Mouse (Mus musculus) forebrain, embryonic 11.5 days (tissue): ENCODE measurements around the gene Cep112. TPM values are rescaled to one million over a fixed set of nuclear protein-coding genes. Genes with fewer than 3 reads are reported as not detected.

ENCODE experiments used
- ATAC-seq: fragments of 200-750 bp; cut with Nextera tagmentation; replicated peaks from 2 replicates; pipeline ENCODE4 v1.8.0; 2017; ENCODE audit warnings: moderate TSS enrichment; ENCODE audit not compliant: low FRiP score
- DNase-seq: peaks from one replicate; pipeline ENCODE4 v3.0.0-alpha.2; 2017; ENCODE audit warnings: low spot score
- H3K27ac ChIP-seq: fragments of 300-500 bp; sonication (generic); 2 replicates; pipeline ENCODE4 v1.5.1; 2014; ENCODE audit warnings: low read depth, low read length
- H3K27me3 ChIP-seq: fragments of 300-500 bp; sonication (generic); 2 replicates; pipeline ENCODE4 v1.6.1; 2014; ENCODE audit warnings: mild to moderate bottlenecking, low read length, mixed read lengths; ENCODE audit not compliant: control insufficient read depth, insufficient read depth
- H3K36me3 ChIP-seq: fragments of 300-500 bp; sonication (generic); 2 replicates; pipeline ENCODE4 v1.6.1; 2014; ENCODE audit warnings: mild to moderate bottlenecking, low read length, moderate library complexity, mixed read lengths; ENCODE audit not compliant: control insufficient read depth, insufficient read depth
- H3K4me1 ChIP-seq: fragments of 300-500 bp; sonication (generic); replicated peaks from 2 replicates; pipeline ENCODE4 v1.6.1; 2014; ENCODE audit warnings: low read length, mixed read lengths; ENCODE audit not compliant: control insufficient read depth, insufficient read depth
- H3K4me2 ChIP-seq: fragments of 300-500 bp; sonication (generic); 2 replicates; pipeline ENCODE4 v1.6.1; 2014; ENCODE audit warnings: low read depth, mild to moderate bottlenecking, low read length, moderate library complexity, mixed read lengths; ENCODE audit not compliant: severe bottlenecking
- H3K4me3 ChIP-seq: fragments of 300-500 bp; sonication (generic); 2 replicates; pipeline ENCODE4 v1.5.1; 2014; ENCODE audit warnings: low read depth, low read length
- H3K9ac ChIP-seq: fragments of 300-500 bp; sonication (generic); 2 replicates; pipeline ENCODE4 v1.6.1; 2014; ENCODE audit warnings: low read length
- H3K9me3 ChIP-seq: fragments of 300-500 bp; sonication (generic); 2 replicates; pipeline ENCODE4 v1.6.1; 2016; ENCODE audit warnings: low read length, mixed read lengths; ENCODE audit not compliant: control insufficient read depth
- WGBS: fragments of 180-500 bp; shearing (Covaris S2); extraction: QIAGEN DNeasy Blood & Tissue Kit; methylation state at CpG from one replicate; pipeline ENCODE4 v1.1.7; 2014; 5-methylcytosine and 5-hydroxymethylcytosine counted together
- polyA plus RNA-seq: library from polyadenylated mRNA; unstranded; fragments of >200 nt; fragmentation: Nextera tagmentation; extraction: Ambion mirVana; gene quantifications from 2 replicates; pipeline ENCODE4 v1.2.1, GENCODE M21; 2014

Cep112 gene
- polyA plus RNA-seq = 15.2 and 16.9 TPM in 2 replicates

DNA sequence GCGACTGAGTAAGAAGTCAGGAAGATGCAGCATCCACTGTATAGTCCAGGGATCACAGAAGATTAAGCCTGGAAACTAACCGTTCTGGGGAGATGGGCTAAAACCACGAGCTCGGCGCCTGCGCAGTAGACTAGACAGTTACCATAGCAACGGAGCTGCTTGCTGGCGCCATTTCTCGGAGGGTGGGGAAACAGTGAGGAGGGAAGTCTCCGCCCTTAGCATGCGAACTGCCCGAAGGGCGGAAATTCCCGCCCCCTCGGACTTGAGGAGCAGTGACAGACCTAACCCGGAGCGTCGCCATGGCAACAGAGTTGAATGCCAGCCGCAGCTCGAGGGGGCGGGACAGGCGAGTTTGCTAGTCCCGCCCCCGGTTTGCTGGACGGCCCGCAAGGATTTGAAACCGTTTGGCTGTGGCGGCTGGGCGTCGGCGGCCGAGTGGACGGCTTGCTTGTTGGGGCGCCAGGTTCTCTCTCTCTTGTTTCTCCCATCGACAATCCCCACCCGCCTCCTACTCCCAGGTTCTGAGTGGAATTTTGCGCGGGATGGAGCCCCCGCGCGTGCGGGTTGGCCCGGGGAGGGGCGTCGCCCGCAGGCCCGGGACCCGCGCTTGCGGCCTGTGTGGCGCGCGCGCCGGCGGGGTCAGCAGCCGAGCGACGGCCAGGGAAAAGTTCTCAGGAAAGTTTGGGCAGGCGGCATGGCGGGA is at the start of gene Cep112:
Gene Cep112, plus strand, starts transcription at position 304 of the 703 bp plus-strand sequence.
- Histone ChIP-seq H3K27me3 (peaks cover 2% of the 10 kb centered on the region; the same call in 1 of the 2 replicates), H3K36me3 (no peaks in the 10 kb centered on the region; the same call in 1 of the 2 replicates), H3K9ac (peak within 1 kb of the TSS; percentile 79), H3K4me2 (peak within 1 kb of the TSS; percentile 69), H3K9me3 (no peaks in the 10 kb centered on the region), H3K4me3 (peak within 1 kb of the TSS; percentile 61), H3K27ac (peak within 1 kb of the TSS; percentile 68), H3K4me1 (peaks cover 9% of the 10 kb centered on the region)
- peak; percentile 99 for DNase-seq
- ATAC-seq = peak; percentile 97
- under 1% methylated on average over 60 of the region's 61 CpGs for WGBS

DNA sequence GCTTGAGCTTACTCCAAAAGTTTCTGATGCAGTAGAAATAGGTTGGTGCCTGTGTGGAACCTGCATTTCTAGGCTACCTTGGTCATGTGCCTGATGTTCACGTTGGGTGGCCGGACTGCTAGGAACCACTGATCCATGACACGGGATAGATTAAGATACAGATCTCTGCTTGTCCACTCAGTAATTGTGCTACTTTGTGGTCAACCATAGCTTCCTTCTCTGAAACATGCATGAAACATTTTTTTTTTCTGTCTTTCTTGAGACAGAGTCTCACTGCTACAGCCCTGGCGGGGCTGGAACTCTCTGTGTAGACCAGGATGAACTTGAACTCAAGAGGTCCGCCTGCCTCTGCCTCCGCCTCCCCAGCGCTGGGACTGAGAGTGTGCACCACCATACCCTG is 48.2 kb upstream of the Cep112 start:
- WGBS = 93% methylated on average over 7 of the region's 7 CpGs
- H3K9ac ChIP-seq = no peak overlapping the region
- DNase-seq (no peak), ATAC-seq (no peak)
- H3K4me3 ChIP-seq = no peak overlapping the region
- no peaks in the 10 kb centered on the region for H3K9me3 ChIP-seq
- H3K36me3 ChIP-seq = no peaks in the 10 kb centered on the region
- no peaks in the 10 kb centered on the region for H3K27me3 ChIP-seq
- no peak overlapping the region for H3K4me2 ChIP-seq
- H3K4me1 ChIP-seq = no peaks in the 10 kb centered on the region
- H3K27ac ChIP-seq = no peak overlapping the region

DNA sequence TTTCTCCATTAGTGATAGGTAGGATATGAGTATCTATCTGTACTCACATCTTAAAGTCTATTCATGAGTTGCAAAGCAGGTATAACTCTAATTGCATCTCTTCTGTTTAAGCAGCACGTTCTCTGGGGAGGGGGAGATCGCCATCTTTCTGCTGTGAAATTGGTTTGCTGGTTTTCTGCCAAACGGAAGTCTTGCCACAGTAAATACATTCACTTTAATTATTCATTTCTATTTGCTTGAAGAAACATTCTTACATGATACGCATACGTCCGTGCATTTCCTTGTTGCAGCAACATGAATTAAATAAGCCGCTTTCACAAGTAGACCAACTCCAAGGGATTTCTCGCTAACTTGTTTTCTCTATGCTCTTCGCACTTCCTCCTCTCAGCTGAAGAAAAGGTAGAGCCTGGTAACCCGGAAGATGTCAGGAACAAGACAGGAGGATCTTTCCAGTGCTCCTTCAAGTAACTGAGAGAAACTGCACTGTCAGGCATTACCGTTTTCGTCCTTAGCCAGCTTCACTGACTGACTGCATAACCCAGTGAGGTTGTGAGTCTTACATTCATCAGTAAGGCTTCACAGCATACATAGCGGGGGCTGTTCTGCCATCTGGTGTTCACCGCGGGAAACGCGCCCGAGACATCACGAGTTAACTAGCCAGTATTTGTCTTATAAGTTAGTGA is 47.2 kb upstream of the Cep112 start:
- H3K27me3 ChIP-seq = no peaks in the 10 kb centered on the region
- no peak overlapping the region for H3K27ac ChIP-seq
- peak; percentile 87 for DNase-seq
- H3K4me2 ChIP-seq = no peak overlapping the region
- H3K4me3 ChIP-seq = no peak overlapping the region
- peak; percentile 61; the same call in 1 of the 2 replicates for ATAC-seq
- H3K36me3 ChIP-seq = no peaks in the 10 kb centered on the region
- H3K4me1 ChIP-seq = no peaks in the 10 kb centered on the region
- H3K9ac ChIP-seq = no peak overlapping the region
- no peaks in the 10 kb centered on the region for H3K9me3 ChIP-seq
- 43% methylated on average over 19 of the region's 19 CpGs for WGBS

DNA sequence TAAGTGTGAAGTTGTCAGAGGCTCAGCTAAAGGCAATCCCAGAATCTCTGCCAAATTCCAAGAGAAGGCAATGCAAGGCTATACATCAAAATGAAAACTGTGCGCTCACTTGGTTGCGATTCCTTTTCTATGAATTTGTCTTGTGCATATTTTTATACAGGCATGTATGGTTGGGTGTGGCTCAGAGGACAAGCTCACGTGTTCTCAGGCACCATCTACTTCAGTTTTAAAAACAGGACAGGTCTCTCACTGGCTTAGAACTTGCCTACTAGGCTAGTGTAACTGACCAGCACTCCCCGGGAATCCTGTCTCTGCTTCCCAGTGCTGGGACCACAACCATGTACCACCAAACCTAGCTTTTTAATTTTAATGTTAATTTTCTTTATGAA is 46.6 kb upstream of the Cep112 start:
- H3K27ac ChIP-seq = no peak overlapping the region
- H3K4me1 ChIP-seq = no peaks in the 10 kb centered on the region
- WGBS = 75% methylated on average over 4 of the region's 4 CpGs
- no peaks in the 10 kb centered on the region for H3K9me3 ChIP-seq
- no peaks in the 10 kb centered on the region for H3K27me3 ChIP-seq
- ATAC-seq (no peak), DNase-seq (no peak)
- no peak overlapping the region for H3K4me2 ChIP-seq
- no peak overlapping the region for H3K9ac ChIP-seq
- no peaks in the 10 kb centered on the region for H3K36me3 ChIP-seq
- no peak overlapping the region for H3K4me3 ChIP-seq

DNA sequence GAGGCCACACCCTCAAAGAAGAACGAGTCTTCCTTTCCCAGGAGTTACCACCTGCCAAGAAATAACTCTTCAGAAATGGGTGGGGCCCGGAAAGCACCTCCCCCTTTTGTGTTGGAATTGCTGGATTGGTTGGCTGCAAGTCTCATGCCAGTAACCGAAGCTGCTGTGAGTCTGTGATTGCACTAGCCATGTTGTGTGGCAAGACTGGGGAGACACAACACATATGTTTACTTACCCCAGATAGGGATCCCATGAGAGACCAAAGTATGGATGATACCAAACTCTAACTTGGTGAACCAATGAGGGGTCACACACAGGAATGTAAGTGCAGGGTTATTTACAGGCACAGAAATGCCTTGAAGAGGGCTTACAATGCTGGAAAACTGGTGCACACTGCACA is 42.3 kb upstream of the Cep112 start:
- no peak overlapping the region for H3K9ac ChIP-seq
- H3K4me2 ChIP-seq = no peak overlapping the region
- no peaks in the 10 kb centered on the region for H3K27me3 ChIP-seq
- H3K4me3 ChIP-seq = no peak overlapping the region
- ATAC-seq = no peak
- DNase-seq = no peak
- no peaks in the 10 kb centered on the region for H3K36me3 ChIP-seq
- no peaks in the 10 kb centered on the region for H3K9me3 ChIP-seq
- WGBS = 84% methylated on average over 3 of the region's 3 CpGs
- H3K4me1 ChIP-seq = no peaks in the 10 kb centered on the region
- H3K27ac ChIP-seq = no peak overlapping the region

DNA sequence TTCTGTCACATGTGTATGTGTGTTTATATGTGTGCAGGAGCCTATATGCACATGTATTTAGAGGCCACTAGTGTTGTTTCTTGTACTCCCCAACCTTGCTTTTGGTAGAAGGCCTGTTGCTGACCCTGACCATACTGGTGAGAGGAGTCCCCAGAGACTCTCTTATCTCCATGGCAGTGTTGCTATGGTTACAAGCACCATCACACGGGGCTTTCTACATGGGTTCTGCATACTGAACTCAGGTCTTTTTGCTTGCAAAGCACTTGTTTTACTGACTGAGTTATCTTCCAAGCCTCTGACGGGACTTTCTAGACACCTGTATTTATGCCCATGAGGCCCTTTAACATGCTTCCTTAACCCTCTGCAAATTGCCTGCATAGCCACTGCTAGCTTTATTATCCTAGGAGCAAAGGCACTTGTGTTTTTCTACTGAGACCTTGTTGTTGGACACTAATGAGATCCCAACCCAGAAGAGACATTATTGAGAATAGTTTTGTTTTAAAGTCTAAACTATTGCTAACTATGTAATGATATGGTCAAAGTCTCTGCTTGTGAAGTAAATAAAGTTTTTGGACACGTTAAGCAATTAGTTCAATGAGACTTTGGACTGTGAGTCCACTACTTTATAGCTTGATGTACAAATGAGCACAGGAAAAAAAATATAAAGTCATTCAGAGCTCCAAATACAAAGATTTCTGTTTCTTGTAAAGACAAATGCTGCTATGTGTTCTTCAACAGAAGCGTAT is 39.9 kb upstream of the Cep112 start:
- no peak overlapping the region for H3K4me3 ChIP-seq
- DNase-seq (no peak), ATAC-seq (no peak)
- H3K27me3 ChIP-seq = no peaks in the 10 kb centered on the region
- WGBS = 72% methylated on average over 4 of the region's 4 CpGs
- no peak overlapping the region for H3K4me2 ChIP-seq
- H3K4me1 ChIP-seq = no peaks in the 10 kb centered on the region
- no peak overlapping the region for H3K27ac ChIP-seq
- no peaks in the 10 kb centered on the region for H3K9me3 ChIP-seq
- no peaks in the 10 kb centered on the region for H3K36me3 ChIP-seq
- no peak overlapping the region for H3K9ac ChIP-seq

DNA sequence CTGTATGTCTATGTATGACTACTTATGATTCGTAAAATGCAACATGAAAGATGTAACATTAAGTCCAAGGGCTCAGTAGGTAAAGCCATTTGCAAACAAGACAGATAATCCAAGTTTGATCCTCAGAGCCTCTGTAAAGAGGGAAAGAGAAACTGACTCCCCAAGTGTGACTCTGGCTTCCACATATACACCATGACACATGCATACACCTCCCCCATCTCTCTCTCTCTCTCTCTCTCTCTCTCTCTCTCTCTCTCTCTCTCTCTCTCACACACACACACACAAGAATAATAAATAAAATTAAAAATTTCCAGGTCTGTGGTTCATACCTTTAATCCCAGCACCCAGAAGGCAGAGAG is 39.3 kb upstream of the Cep112 start:
- ATAC-seq = no peak
- Histone ChIP-seq H3K27me3 (no peaks in the 10 kb centered on the region), H3K4me3 (no peak overlapping the region), H3K4me1 (no peaks in the 10 kb centered on the region), H3K9ac (no peak overlapping the region), H3K27ac (no peak overlapping the region), H3K9me3 (no peaks in the 10 kb centered on the region), H3K4me2 (no peak overlapping the region), H3K36me3 (no peaks in the 10 kb centered on the region)
- WGBS = 91% methylated on average over 1 of the region's 1 CpGs
- no peak for DNase-seq

DNA sequence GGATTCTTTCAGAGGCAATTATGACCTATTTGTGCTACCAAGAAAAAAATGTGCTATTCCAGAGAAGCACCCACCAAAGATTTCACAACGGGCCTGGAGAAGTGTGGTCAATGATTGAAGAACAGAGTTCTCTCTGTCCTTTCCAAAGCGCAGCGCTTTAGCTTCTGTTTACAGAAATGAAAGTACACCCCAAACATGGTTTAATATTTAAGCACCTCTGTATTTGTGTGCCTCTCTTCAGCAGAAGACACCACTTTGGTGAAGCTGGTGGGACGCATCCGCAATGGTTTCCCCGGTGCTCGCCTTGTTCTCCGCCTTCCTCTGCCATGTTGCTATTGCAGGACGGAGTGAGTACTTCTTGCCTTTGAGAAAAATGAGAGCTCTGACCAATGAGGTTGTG is 29.9 kb upstream of the Cep112 start:
- Histone ChIP-seq H3K9me3 (no peaks in the 10 kb centered on the region), H3K27me3 (no peaks in the 10 kb centered on the region), H3K9ac (no peak overlapping the region), H3K4me2 (no peak overlapping the region), H3K4me1 (no peaks in the 10 kb centered on the region), H3K27ac (no peak overlapping the region), H3K36me3 (no peaks in the 10 kb centered on the region), H3K4me3 (no peak overlapping the region)
- DNase-seq (no peak), ATAC-seq (no peak)
- 98% methylated on average over 9 of the region's 9 CpGs for WGBS
